Mouse (Mus musculus): ENCODE results near the gene Rabgap1l.

GRCm38 (mm10) chr1:160232113-160232512 lies 560.9 kb downstream of the Rabgap1l start:
- TF ChIP-seq CTCF (conservative IDR thresholded peaks at IDR 0.05; ENCODE audit: insufficient read depth, insufficient read length, low read depth, low read length) = no peak
- no peak for TF ChIP-seq POLR2A (IDR thresholded peaks at IDR 0.05; ENCODE audit: low read depth, low read length)
